Mouse (Mus musculus): ENCODE data around the gene Vasn. TPM values are rescaled to one million over a fixed set of nuclear protein-coding genes. Genes with fewer than 3 reads are reported as not detected.

Gene Vasn
- polyA plus RNA-seq (2012; rRNA removed): 5.3 and 8.1 TPM in 2 replicates

GRCm38 (mm10) chr16:4639831-4640237, at the start of gene Vasn, which contains the start of gene Dnaja3:
Gene Vasn (plus strand): TSS chr16:4639941.
Gene Dnaja3 (plus strand): TSS chr16:4639989.
- no peak within 1 kb of the TSS for H3K27ac ChIP-seq (ENCODE audit: control insufficient read depth, insufficient read depth, low read length)
- no peaks in the 10 kb centered on the region for H3K4me1 ChIP-seq (replicated peaks; ENCODE audit: control insufficient read depth, insufficient read depth, low read length)
- peaks cover 4% of the 10 kb centered on the region; the same call in 1 of the 2 replicates for H3K36me3 ChIP-seq (ENCODE audit: control insufficient read depth, insufficient read depth, low read length)
- DNase-seq: no peak
- TF ChIP-seq POLR2A (IDR thresholded peaks at IDR 0.05; ENCODE audit: control insufficient read depth, extremely low read depth, insufficient read depth, low read length, poor library complexity): no peak
- no peak for TF ChIP-seq CTCF (IDR thresholded peaks at IDR 0.05; ENCODE audit: borderline replicate concordance, control insufficient read depth, extremely low read depth, insufficient read depth, low read length, poor library complexity)
- WGBS: 74% methylated on average over 22 of the region's 22 CpGs
- H3K27me3 ChIP-seq (ENCODE audit: control insufficient read depth, insufficient read depth, low read length): no peaks in the 10 kb centered on the region
- H3K4me3 ChIP-seq (ENCODE audit: control insufficient read depth, insufficient read depth, low read length): 0 out of 2 replicates have a peak within 1 kb of the TSS, but pooled peaks have one; percentile 1

- no peak for DNase-seq
- WGBS: 97% methylated on average over 9 of the region's 9 CpGs
- no peak overlapping the region for H3K27ac ChIP-seq (ENCODE audit: control insufficient read depth, insufficient read depth, low read length)
- H3K27me3 ChIP-seq (ENCODE audit: control insufficient read depth, insufficient read depth, low read length): no peaks in the 10 kb centered on the region; the same call in 1 of the 2 replicates
- no peaks in the 10 kb centered on the region for H3K36me3 ChIP-seq (ENCODE audit: control insufficient read depth, insufficient read depth, low read length)
- TF ChIP-seq POLR2A (IDR thresholded peaks at IDR 0.05; ENCODE audit: control insufficient read depth, extremely low read depth, insufficient read depth, low read length, poor library complexity): no peak
- TF ChIP-seq CTCF (IDR thresholded peaks at IDR 0.05; ENCODE audit: borderline replicate concordance, control insufficient read depth, extremely low read depth, insufficient read depth, low read length, poor library complexity): no peak
- peaks cover 27% of the 10 kb centered on the region for H3K4me1 ChIP-seq (replicated peaks; ENCODE audit: control insufficient read depth, insufficient read depth, low read length)
- no peak overlapping the region for H3K4me3 ChIP-seq (ENCODE audit: control insufficient read depth, insufficient read depth, low read length)
Observed at GRCm38 (mm10) chr16:4590236-4590635, 49.5 kb upstream of the Vasn start.

- peak; percentile 59 for DNase-seq
- TF ChIP-seq CTCF (IDR thresholded peaks at IDR 0.05; ENCODE audit: borderline replicate concordance, control insufficient read depth, extremely low read depth, insufficient read depth, low read length, poor library complexity) (no peak), POLR2A (IDR thresholded peaks at IDR 0.05; ENCODE audit: control insufficient read depth, extremely low read depth, insufficient read depth, low read length, poor library complexity) (no peak)
- Histone ChIP-seq H3K36me3 (ENCODE audit: control insufficient read depth, insufficient read depth, low read length) (no peaks in the 10 kb centered on the region), H3K27me3 (ENCODE audit: control insufficient read depth, insufficient read depth, low read length) (no peaks in the 10 kb centered on the region; the same call in 1 of the 2 replicates), H3K4me3 (ENCODE audit: control insufficient read depth, insufficient read depth, low read length) (peak overlapping the region; percentile 41; the same call in 1 of the 2 replicates), H3K4me1 (replicated peaks; ENCODE audit: control insufficient read depth, insufficient read depth, low read length) (peaks cover 19% of the 10 kb centered on the region), H3K27ac (ENCODE audit: control insufficient read depth, insufficient read depth, low read length) (no peak overlapping the region)
- 54% methylated on average over 32 of the region's 32 CpGs for WGBS
Observed at GRCm38 (mm10) chr16:4592909-4593875, 46.5 kb upstream of the Vasn start.

GRCm38 (mm10) chr16:4593971-4594813, 45.5 kb upstream of the Vasn start, which contains the start of gene Glis2:
Gene Glis2 (plus strand): TSS chr16:4594713.
- no peak for DNase-seq
- 4% methylated on average over 54 of the region's 74 CpGs for WGBS
- no peaks in the 10 kb centered on the region; the same call in 1 of the 2 replicates for H3K27me3 ChIP-seq (ENCODE audit: control insufficient read depth, insufficient read depth, low read length)
- TF ChIP-seq POLR2A (IDR thresholded peaks at IDR 0.05; ENCODE audit: control insufficient read depth, extremely low read depth, insufficient read depth, low read length, poor library complexity) (no peak), CTCF (IDR thresholded peaks at IDR 0.05; ENCODE audit: borderline replicate concordance, control insufficient read depth, extremely low read depth, insufficient read depth, low read length, poor library complexity) (no peak)
- peaks cover 19% of the 10 kb centered on the region for H3K4me1 ChIP-seq (replicated peaks; ENCODE audit: control insufficient read depth, insufficient read depth, low read length)
- H3K4me3 ChIP-seq (ENCODE audit: control insufficient read depth, insufficient read depth, low read length): peak within 1 kb of the TSS; percentile 51
- no peaks in the 10 kb centered on the region for H3K36me3 ChIP-seq (ENCODE audit: control insufficient read depth, insufficient read depth, low read length)
- no peak within 1 kb of the TSS for H3K27ac ChIP-seq (ENCODE audit: control insufficient read depth, insufficient read depth, low read length)

- DNase-seq: peak; percentile 39
- Histone ChIP-seq H3K27ac (ENCODE audit: control insufficient read depth, insufficient read depth, low read length) (no peak overlapping the region), H3K27me3 (ENCODE audit: control insufficient read depth, insufficient read depth, low read length) (no peaks in the 10 kb centered on the region; the same call in 1 of the 2 replicates), H3K4me1 (replicated peaks; ENCODE audit: control insufficient read depth, insufficient read depth, low read length) (peaks cover 19% of the 10 kb centered on the region), H3K4me3 (ENCODE audit: control insufficient read depth, insufficient read depth, low read length) (peak overlapping the region; percentile 51), H3K36me3 (ENCODE audit: control insufficient read depth, insufficient read depth, low read length) (no peaks in the 10 kb centered on the region)
- TF ChIP-seq POLR2A (IDR thresholded peaks at IDR 0.05; ENCODE audit: control insufficient read depth, extremely low read depth, insufficient read depth, low read length, poor library complexity) (no peak), CTCF (IDR thresholded peaks at IDR 0.05; ENCODE audit: borderline replicate concordance, control insufficient read depth, extremely low read depth, insufficient read depth, low read length, poor library complexity) (no peak)
- 3% methylated on average over 51 of the region's 52 CpGs for WGBS
Observed at GRCm38 (mm10) chr16:4594814-4595526, 44.8 kb upstream of the Vasn start.
